Mouse (Mus musculus): Measurements from ENCODE around the gene Sdc3.

Sdc3 gene

GRCm38 (mm10) chr4:130779037-130779436 is 13.3 kb upstream of the Sdc3 start:
- TF ChIP-seq GATA4 (IDR thresholded peaks at IDR 0.05; ENCODE audit: insufficient replicate concordance, low read length), result no peak

GRCm38 (mm10) chr4:130782492-130782891 is 9.8 kb upstream of the Sdc3 start:
- TF ChIP-seq GATA4 (IDR thresholded peaks at IDR 0.05; ENCODE audit: insufficient replicate concordance, low read length), result no peak

GRCm38 (mm10) chr4:130784755-130785154 is 7.6 kb upstream of the Sdc3 start:
- TF ChIP-seq GATA4 (IDR thresholded peaks at IDR 0.05; ENCODE audit: insufficient replicate concordance, low read length), result no peak

- no peak for TF ChIP-seq GATA4 (IDR thresholded peaks at IDR 0.05; ENCODE audit: insufficient replicate concordance, low read length)
Observed at GRCm38 (mm10) chr4:130787530-130787929, 4.8 kb upstream of the Sdc3 start.

- no peak for TF ChIP-seq GATA4 (IDR thresholded peaks at IDR 0.05; ENCODE audit: insufficient replicate concordance, low read length)
Observed at GRCm38 (mm10) chr4:130790180-130790579, 2.2 kb upstream of the Sdc3 start.

- TF ChIP-seq GATA4 (IDR thresholded peaks at IDR 0.05; ENCODE audit: insufficient replicate concordance, low read length), result no peak
Observed at GRCm38 (mm10) chr4:130791811-130792375, 444 bp upstream of the Sdc3 start.

- TF ChIP-seq GATA4 (IDR thresholded peaks at IDR 0.05; ENCODE audit: insufficient replicate concordance, low read length), result no peak
Observed at GRCm38 (mm10) chr4:130793180-130793501, 804 bp downstream of the Sdc3 start.

GRCm38 (mm10) chr4:130794771-130795170 is 2.4 kb downstream of the Sdc3 start:
- TF ChIP-seq GATA4 (IDR thresholded peaks at IDR 0.05; ENCODE audit: insufficient replicate concordance, low read length), result no peak

- TF ChIP-seq GATA4 (IDR thresholded peaks at IDR 0.05; ENCODE audit: insufficient replicate concordance, low read length), result no peak
Observed at GRCm38 (mm10) chr4:130795970-130796369, 3.6 kb downstream of the Sdc3 start.

GRCm38 (mm10) chr4:130797201-130798051 is 5.1 kb downstream of the Sdc3 start:
- TF ChIP-seq GATA4 (IDR thresholded peaks at IDR 0.05; ENCODE audit: insufficient replicate concordance, low read length), result peak; percentile 23; the same call in 1 of the 2 replicates

- no peak for TF ChIP-seq GATA4 (IDR thresholded peaks at IDR 0.05; ENCODE audit: insufficient replicate concordance, low read length)
Observed at GRCm38 (mm10) chr4:130798416-130798815, 6.1 kb downstream of the Sdc3 start.

GRCm38 (mm10) chr4:130799118-130799517 is 6.8 kb downstream of the Sdc3 start:
- no peak for TF ChIP-seq GATA4 (IDR thresholded peaks at IDR 0.05; ENCODE audit: insufficient replicate concordance, low read length)

- no peak for TF ChIP-seq GATA4 (IDR thresholded peaks at IDR 0.05; ENCODE audit: insufficient replicate concordance, low read length)
Observed at GRCm38 (mm10) chr4:130799582-130799981, 7.2 kb downstream of the Sdc3 start.

- TF ChIP-seq GATA4 (IDR thresholded peaks at IDR 0.05; ENCODE audit: insufficient replicate concordance, low read length), result no peak
Observed at GRCm38 (mm10) chr4:130800147-130800546, 7.8 kb downstream of the Sdc3 start.

GRCm38 (mm10) chr4:130801198-130801597 is 8.9 kb downstream of the Sdc3 start:
- TF ChIP-seq GATA4 (IDR thresholded peaks at IDR 0.05; ENCODE audit: insufficient replicate concordance, low read length), result no peak

- TF ChIP-seq GATA4 (IDR thresholded peaks at IDR 0.05; ENCODE audit: insufficient replicate concordance, low read length), result no peak
Observed at GRCm38 (mm10) chr4:130801624-130802329, 9.4 kb downstream of the Sdc3 start.

Measured in liver, adult (tissue).